Mouse (Mus musculus): ENCODE results near the gene Acot12. TPM values are rescaled to one million over a fixed set of nuclear protein-coding genes. Genes with fewer than 3 reads are reported as not detected.
A peak's percentile ranks its signal among the peaks of the same experiment; 100 is the strongest.

Acot12 gene
- total RNA-seq, 1 experiment from 2014 or later = not detected

DNA sequence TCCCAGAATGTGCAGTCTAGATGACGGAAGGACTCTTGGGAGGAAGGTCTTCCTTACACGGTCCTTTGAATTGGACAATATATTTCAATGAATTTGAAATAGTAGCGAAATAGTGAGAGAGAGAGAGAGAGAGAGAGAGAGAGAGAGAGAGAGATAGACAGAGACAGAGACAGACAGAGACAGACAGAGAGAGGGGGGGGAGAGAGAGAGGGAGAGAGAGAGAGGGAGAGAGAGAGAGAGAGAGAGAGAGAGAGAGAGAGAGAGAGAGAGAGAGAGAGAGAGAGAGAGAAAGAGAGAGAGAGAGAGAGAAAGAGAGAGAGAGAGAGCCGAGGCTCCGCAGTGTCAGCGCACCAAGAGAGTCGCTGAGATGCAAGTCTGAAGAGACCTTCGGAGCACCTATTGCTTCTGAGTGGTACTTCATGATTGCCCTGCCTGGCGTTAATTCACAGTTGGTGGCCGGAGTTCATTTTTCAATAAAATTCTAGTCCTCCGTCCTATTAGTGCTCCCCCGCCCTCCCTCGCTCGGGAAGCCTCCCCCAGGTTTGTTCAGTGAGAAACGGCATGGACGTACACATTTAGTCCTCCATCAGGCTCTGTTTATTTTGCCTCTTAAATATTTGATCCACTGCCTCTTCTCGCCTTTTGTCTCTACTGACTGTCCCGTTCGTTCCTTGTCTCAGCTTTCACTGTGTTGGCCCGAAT is 66.7 kb downstream of the Acot12 start:
- ATAC-seq (ENCODE audit: extremely low read depth, insufficient number of reproducible peaks, low FRiP score, poor library complexity, severe bottlenecking) = peak; percentile 24; the same call in 1 of the 2 replicates

- ATAC-seq (ENCODE audit: extremely low read depth, insufficient number of reproducible peaks, low FRiP score, poor library complexity, severe bottlenecking) = no peak
Observed at GRCm38 (mm10) chr13:91809476-91809875, 68.2 kb downstream of the Acot12 start.

- no peak for ATAC-seq (ENCODE audit: extremely low read depth, insufficient number of reproducible peaks, low FRiP score, poor library complexity, severe bottlenecking)
Observed at GRCm38 (mm10) chr13:91814670-91815069, 73.4 kb downstream of the Acot12 start.

GRCm38 (mm10) chr13:91823735-91824134 is 82.4 kb downstream of the Acot12 start:
- no peak for ATAC-seq (ENCODE audit: extremely low read depth, insufficient number of reproducible peaks, low FRiP score, poor library complexity, severe bottlenecking)

GRCm38 (mm10) chr13:91824845-91825550 is 83.7 kb downstream of the Acot12 start:
- ATAC-seq (ENCODE audit: extremely low read depth, insufficient number of reproducible peaks, low FRiP score, poor library complexity, severe bottlenecking) = no peak

DNA sequence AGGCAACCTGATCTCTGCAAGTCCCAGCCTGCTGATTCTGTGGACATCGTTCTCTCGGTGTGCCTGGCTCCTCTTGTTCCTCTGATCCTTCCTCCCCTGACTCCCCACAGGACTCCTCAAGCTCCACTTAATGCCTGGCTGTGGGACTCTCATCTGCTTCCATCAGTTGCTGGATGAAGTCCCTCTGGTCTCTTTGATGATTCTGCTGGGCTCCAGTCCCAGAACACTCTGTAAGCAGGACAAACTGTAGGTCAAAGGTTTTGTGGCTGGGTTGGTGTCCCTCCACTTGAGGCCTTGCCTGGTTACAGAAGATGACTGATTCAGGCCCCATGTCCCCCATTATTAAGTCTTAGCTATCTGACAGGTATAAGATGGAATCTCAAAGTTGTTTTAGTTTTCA is 84.8 kb downstream of the Acot12 start:
- no peak for ATAC-seq (ENCODE audit: extremely low read depth, insufficient number of reproducible peaks, low FRiP score, poor library complexity, severe bottlenecking)

GRCm38 (mm10) chr13:91827876-91828275 is 86.6 kb downstream of the Acot12 start:
- ATAC-seq (ENCODE audit: extremely low read depth, insufficient number of reproducible peaks, low FRiP score, poor library complexity, severe bottlenecking) = no peak

Other genes starting within 250 kb of the Acot12 start
- gene Zcchc9, start 66.2 kb downstream of the Acot12 start, total RNA-seq (2017) = 28.6 and 42.8 TPM in 2 replicates
- gene Ckmt2, start 135.4 kb downstream of the Acot12 start, total RNA-seq (2017) = not detected in 2 replicates